Mouse (Mus musculus) thymus, adult 2 months (tissue): Measurements from ENCODE around the gene Olfr1233.

ENCODE experiments used
- CTCF ChIP-seq: fragments of 200-500 bp; IDR thresholded peaks from 2 replicates; pipeline ENCODE4 v1.5.1; 2012; ENCODE audit warnings: mild to moderate bottlenecking, control low read depth, low read length, moderate library complexity, borderline replicate concordance; ENCODE audit not compliant: control insufficient read depth, poor library complexity, insufficient read depth; ENCODE audit errors: extremely low read depth
- POLR2A ChIP-seq: fragments of 200-500 bp; IDR thresholded peaks from 2 replicates; pipeline ENCODE4 v1.6.1; 2012; ENCODE audit warnings: mild to moderate bottlenecking, low read length, control low read depth, moderate library complexity; ENCODE audit not compliant: control insufficient read depth, poor library complexity, insufficient read depth; ENCODE audit errors: extremely low read depth

DNA sequence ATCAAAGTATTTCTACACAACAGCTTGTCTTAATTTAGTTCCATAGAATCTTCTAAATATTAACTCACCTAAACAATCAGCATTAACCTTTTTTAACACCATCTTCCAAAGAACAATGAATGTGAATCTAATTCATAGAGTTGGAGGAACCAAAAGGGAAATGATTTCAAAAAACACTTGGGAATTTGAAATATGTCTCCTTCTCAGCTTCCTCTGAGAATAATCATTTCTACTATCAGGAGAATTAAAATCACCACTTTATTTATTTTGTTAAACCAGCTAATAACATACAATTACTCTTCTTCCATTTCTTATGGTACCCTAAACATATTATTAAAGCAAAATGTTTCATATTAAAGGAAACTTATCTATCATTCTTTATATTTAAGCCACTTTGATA, at the start of gene Olfr1233:
- no peak for TF ChIP-seq CTCF
- no peak for TF ChIP-seq POLR2A
